Mouse (Mus musculus) T-helper 1 cell (primary cell): Measurements from ENCODE around the gene Kcnk6.

Experiments
- in situ Hi-C: fragments of 300-600 bp; cut with MboI, MseI; formaldehyde crosslinking; loops from one replicate; pipeline ENCODE4 v1.15.1; 2025; ENCODE audit warnings: high pct_unique_total_duplicates

Kcnk6 gene

DNA sequence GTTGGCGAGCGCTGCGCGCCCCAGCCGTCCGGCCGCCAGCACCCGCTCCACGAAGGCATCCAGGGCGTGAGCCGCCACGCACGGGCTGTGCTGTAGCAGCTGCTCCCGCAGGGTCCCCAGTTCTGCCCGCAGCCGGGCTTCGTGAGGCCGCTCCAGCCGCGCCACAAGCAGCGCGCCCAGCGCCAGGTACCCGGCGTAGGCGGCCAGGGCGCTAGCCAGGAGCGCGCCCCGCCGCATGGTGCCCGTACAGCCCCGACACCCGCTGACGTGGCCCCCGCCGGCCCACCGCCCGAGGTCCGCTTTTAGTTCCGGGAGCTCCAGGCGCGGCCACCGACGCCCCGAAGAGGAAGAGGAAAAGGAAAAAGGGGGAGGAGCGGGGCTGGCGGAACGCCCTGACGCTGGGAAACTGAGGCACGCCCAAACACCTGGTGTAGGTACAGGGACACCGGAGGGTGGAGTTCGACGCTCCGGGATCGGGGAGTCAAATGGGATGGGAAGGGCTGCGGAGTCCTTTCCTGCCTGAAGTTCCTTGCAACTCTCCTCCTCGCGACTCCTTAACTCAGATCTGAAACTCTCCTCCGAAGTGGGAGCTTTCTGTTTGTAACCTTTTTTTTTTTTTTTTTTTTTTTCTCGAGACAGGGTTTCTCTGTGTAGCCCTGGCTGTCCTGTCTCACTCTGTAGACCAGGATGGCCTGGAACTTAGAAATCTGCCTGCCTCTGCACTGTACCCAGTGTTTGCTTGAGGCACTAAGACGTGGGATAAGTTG lies at the start of gene Kcnk6:
Gene Kcnk6, minus strand, starts transcription at position 269 of the 767 bp plus-strand sequence.
- in situ Hi-C loops = no loop called here

DNA sequence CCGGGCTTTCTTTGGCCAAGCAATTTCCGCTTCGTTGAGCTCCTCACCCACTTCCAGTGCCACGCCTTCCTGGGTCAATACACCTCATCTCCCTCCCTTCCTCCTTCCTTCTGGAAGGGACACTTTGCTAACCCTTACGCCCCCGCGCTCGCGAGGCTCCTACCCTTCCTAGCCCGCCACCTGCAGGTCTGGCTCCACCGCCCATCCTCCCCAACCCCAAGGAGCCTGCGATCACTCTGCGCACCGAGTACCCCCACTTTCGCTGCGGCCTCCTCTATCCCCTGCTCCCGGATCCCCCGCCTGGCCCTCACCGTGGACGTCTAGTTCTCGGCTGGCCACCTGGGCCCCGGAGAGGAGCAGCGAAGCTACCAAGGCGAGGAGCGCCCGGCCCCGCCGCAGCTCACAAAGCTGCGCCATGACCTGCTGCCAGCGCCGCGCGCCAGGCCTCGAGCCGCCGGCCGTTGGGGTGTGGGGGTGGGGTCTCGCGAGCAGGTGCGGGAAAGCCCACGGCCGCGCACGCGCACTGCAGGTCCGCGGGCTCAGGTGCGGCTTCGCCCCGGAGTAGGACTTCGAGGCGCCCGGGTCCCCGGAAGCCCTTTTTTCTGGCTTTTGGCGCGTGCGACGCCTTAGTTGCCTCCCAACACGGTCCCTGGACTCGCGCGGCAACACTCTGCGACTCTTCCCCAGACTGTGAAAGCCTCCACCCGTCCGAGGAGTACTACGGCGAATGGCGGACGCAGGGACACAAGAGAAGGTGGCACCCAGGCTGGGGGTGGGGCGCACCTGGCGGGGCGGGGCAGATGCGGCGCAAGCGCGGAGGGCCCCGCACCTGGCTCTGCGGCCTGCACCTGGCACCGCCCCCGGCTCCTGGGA lies 49.1 kb upstream of the Kcnk6 start, which contains the start of gene Spint2:
Gene Spint2, minus strand, starts transcription at position 712 of the 873 bp plus-strand sequence.
- in situ Hi-C loops = loop anchor here (10.0 kb wide), 1 partner anchor 237 kb away; no protein-coding TSS in a partner anchor

DNA sequence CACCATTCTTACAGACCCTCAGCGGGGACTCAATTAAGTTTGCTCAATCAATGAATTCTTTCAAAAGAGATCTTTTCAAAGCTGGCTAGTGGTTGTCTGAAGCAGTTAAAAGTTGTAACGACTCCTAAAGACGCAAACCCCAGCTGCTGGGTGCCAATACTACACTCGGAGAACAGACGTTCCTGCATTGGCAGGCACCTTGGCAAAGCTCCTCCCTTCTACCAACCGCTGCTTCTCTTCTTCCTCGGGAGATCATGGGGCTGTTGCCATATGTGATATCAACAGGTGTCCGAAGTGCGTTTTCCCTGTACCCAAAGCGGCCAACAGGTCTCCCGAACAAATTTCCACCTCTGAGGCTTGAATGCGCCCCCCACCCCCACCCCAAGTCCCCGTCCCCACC lies 48.5 kb upstream of the Kcnk6 start:
- in situ Hi-C loops = loop anchor here (10.0 kb wide), 1 partner anchor 236 kb away; no protein-coding TSS in a partner anchor

DNA sequence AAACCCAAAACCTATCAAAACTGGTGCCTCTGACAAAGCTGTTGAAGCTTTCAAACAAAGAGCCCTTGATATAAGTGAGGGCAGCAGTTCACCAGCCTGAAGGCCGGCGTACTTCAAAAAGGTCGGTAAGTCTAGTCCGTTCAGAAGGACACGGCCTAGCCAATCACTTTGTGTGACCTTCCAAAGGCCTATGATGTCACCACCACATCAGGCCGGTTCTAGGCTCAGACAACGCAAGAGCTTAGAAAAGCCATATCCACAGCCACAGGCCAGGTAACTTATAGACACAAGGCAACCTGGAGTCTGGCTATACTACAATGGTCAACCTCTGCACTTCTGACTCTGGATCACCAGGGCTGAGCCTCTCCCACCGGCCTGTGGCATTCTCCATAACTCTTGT lies 47.6 kb upstream of the Kcnk6 start:
- in situ Hi-C loops = loop anchor here (10.0 kb wide), 1 partner anchor 235 kb away; no protein-coding TSS in a partner anchor

DNA sequence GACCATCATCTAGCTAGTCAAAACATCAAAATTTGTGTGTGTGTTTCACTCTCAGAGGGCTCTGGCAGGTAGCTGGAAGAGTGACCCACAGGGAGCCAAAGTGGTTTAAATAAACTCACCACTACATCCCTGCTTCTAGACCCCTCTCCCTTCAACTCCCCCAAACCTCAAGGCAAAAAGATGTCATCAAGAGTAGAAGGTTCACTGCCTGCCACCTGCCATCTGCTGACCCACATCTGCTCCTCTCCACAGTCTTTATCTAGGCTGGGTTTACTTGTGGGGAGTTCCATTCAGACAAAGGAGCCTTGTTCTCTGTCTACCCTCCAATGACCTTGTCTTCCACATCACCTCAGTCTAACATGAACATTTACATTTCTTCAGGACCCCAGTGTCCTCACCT lies 46.9 kb upstream of the Kcnk6 start:
- in situ Hi-C loops = no loop called here

DNA sequence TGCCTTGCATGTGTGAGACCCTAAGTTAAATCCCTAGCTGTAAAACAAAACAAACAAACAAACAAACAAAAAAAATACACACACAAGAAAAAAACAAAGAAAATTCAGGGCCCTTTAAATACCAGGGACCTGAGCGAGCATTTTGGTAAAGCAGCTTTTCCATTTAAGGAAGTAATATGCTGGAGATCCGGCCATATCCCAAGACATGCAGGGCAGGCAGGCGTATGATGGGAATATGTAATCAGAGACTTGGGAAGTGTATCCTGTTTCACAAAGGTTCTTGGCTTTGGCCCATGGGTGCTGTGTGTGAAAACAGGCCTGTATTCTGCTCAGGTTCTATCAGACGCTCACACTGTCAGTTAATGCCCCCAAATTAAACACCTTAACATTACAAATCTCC lies 45.2 kb upstream of the Kcnk6 start:
- in situ Hi-C loops = no loop called here

DNA sequence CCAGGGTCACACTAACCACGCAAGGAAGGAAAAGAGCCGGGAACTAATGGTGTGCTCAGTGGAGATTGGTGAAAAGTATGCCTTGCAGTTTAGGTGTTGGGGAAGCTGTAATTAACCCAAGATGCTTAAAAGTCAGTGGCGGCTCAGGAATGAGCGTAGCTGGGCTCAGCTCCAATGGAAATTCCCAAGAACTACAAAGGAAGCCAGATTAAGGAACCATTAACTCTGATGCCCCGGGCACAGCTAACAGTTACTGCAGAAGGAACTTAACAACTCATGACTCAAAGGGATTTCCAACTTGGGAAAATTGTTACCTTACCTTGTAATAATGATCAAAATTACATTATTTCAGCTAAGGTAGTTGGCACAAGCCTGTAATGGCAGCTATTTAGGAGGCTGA lies 44.4 kb upstream of the Kcnk6 start:
- in situ Hi-C loops = no loop called here

DNA sequence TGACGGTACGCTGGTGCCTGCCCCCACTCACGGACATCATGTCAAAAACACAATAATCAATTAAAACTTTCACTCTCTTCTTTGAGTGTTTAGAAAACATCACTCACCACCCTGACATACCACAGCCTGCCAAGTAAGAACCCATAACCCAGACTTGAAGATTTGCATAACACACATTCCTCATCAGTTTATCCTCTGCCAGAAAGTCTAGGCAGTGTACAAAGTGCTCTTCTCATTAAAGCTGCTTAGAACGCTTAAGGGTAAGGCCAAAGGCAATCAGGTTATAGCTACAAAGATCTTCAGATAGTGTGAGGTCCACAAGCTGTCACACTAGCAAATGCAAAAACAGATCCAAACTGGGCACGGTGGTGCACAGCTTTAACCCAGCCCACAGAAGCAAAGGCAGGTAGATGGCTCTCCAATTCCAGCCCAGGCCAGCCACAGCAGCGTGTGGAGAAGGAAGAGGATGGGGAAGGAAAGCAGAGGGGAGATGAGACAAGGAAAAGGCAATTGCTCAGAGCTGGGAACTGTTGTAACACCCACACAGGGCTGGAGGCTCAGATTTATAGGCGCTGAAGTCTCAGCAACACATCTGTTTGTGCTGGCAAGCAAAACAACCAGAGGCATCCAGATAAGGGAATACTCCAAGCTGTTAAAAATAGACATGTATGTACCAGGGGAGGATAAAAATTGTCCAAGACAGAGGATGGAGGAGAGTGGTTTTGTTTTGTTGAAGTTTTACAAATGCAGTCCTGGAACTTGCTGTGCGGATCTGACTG lies 39.6 kb upstream of the Kcnk6 start:
- in situ Hi-C loops = no loop called here

DNA sequence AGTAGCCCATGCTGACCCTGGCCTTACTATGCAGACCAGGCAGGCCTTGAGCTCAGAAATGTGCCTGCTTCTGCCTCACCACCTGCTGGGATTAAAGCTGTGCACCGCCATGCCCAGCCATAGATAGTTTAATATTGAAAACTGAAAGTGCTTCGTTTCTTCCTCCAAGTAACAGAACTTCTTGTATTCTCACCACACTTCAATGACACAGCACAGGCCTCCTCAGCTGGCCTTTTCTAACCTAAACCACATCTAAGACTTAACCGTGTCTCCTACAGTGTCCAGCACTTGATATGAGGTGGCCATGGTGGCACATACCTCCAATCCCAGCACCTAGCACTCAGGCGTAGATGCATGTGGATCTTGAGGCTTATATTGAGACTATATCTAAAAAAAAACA lies 38.1 kb upstream of the Kcnk6 start:
- in situ Hi-C loops = no loop called here

DNA sequence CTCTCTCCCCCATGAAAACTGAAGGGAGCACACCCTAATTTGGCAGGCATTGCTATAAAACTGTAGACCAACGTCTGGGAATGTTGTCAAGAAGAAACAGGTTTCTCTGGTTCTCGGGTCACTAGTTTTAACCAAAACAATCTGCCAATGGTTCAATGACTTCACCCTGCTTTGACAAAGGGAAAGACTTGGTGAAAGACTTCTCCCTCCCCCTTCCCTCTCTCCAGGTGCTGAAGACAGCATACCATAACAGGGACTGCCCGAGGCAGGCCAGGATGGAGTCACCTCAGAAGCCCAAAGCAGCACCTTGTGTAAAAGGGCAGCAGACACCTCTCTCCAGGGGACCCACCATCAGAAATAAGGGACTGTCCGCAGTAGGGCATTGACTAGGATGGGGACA lies 34.6 kb upstream of the Kcnk6 start:
- in situ Hi-C loops = no loop called here

DNA sequence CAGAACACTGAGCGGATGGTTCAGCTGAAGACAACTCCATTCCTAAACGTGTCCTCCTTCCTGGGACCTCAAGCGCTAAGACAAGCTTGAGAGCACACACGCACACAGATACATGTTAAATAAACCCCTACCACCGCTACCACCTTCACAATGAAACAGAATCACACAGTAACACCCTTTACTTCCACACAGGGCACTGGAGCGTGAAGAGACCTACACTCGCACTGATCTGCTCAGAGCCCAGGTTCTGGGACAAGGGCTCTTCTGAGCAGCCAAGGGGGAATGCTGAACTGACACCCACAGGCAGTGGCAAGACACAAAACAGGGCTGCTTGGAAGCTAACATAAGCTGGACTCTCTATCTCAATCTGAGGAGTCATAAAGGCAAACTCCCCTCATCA lies 33.3 kb upstream of the Kcnk6 start:
- in situ Hi-C loops = no loop called here

DNA sequence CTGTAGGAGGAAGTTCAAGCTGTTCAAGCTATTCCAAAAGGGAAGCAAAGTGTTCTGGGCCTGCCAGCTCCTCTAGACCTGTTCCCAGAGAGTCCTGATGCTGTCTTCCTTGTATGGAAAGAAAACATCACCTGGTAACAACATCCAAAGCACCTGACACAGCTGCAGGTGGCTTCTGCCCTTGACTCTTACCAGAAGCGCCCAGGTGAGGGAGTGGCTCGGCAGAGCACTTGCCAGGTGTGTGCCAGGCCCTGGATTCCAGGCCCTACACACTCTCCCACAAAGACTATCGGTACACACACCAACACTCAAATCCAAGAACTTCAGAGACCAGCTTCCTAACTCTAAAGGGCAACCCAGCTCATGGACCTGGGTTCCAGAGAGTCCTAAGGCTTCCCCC lies 31.5 kb upstream of the Kcnk6 start:
- in situ Hi-C loops = no loop called here

DNA sequence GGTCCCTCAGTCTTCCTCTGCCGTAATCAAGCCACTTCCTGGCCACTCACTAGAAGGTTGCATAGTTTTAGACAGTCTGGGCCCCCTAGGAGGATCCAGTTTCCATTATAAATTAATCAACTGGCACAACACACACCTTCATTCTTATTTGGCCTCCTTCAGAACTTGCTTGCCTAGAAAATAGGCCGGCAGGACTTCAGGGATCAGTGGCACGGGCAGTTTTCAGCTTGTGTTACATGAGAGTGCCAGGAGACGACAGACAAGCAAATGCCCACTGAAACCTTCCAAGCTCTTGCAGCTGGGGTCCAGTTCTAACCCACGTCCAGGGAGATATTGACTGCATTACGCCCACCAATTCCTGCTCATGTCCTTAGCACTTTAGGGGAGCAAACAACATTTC lies 29.8 kb upstream of the Kcnk6 start:
- in situ Hi-C loops = no loop called here

DNA sequence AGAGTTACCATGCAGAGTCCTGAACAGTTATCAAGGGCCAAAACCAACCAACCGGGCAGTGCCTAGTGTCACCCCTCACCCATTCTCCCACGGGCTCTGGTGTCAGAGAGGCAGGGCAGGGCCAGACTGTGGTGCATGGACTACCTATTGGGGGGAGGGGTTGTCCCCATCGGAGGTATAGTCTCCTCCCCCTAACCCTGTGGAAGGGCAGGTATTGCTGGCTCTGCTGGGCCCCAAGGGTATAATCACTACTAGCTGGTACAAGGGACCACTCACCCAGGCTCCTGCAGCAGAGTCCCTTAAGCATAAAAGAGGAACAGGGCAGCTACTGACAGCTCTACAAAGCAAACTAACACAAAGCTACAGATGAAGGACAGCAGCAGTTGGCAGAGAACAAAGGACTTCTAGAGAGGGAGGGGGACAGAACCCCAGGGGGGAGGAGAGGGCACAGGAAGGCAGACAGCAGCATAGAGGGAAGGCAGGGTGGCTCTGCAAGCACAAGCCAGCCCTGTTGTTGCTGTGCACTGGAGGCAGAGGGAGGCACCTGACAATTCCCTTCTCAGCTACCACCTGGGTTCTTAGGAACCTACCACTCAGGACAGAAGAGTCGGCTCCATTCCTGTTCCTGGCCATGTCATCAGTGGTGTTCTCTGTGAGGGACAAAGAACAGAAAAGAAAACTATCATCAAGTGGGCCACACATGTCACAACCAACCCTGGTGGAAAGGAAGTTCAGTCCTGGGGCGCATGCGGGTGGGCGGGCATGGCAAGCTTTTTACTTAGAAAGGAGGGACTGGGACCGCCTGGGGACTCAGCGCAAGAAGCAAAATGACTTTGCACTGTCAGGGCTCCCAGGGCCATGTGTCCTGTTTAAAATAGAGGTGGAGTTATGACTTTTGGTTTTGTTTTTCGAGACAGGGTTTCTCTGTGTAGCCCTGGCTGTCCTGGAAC lies 27.7 kb upstream of the Kcnk6 start:
- in situ Hi-C loops = no loop called here

DNA sequence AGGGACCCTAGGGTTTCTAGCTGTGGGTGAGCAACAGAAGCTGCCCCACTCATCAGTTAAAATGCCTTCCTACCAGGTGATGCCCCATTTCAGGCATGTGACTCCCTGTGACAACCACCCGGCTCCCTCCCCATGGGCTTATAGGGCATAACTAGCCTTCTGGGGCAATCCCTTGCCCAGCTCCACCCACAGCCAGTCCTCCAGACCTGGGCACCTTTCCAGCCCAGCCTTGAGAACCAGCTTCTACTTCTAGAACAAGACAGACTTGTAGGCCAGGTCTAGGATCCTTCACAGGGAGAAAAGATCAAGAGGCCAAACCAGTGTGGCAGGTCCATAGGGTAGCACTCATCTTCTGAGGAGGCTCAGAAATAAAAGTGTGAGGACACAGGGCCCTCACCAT lies 25.1 kb upstream of the Kcnk6 start:
- in situ Hi-C loops = no loop called here

DNA sequence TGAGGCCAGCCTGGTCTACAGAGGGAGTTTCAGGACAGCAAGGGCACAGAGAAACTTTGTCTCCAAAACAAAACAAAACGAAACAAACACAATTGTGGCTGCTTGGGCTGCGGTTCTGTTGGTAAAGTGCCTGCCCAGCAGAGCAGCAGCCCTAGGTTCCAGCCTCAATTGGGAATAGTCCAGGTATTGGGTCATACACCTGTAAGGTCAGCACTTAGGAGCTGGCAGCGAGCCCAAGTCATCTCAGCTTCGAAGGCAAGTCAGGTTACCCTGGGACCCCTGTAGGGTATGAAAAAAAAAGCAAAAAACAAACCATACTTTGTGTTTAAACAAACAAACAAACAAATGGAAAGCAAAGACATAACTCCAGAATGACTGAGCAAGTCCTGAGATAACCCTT lies 23.6 kb upstream of the Kcnk6 start:
- in situ Hi-C loops = no loop called here

DNA sequence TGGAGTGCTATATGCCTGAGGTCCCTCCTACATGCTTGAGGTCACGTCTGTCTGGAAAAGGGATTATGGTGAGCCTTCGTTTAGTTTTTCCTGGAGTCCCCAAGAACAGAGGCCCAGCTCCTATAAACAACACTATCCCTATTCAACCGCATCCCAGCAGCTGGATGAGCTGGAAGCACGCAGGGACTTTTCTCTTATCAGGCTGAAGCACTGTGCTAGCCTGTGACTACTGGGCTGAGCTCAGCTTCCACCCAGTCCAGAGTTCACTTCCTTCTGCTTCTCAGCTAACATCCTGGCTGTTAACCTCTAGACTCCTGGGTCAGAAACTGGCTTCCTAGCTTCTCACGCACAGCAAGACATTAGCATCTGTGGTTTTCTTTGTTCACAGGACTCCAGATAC lies 21.5 kb upstream of the Kcnk6 start:
- in situ Hi-C loops = no loop called here

DNA sequence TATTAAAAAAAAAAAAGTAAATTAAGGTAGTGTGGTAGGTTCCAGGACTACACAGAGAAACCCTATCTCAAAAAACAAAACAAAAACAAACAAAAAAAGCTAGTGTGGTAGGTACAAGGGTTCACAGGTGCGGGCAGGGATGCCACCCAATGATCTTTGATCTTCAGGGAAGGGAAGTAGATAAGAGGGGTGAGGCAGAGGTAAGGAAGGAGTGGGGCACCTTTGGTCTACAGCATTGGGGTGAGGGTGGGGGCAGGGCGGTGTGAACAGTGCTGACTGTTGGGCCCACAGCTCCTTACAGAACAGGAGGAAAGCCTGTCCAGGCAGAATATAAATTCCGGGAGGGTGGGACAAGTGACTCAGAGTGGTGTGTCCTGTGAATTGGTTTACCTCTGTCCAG lies 18.9 kb upstream of the Kcnk6 start:
- in situ Hi-C loops = no loop called here

DNA sequence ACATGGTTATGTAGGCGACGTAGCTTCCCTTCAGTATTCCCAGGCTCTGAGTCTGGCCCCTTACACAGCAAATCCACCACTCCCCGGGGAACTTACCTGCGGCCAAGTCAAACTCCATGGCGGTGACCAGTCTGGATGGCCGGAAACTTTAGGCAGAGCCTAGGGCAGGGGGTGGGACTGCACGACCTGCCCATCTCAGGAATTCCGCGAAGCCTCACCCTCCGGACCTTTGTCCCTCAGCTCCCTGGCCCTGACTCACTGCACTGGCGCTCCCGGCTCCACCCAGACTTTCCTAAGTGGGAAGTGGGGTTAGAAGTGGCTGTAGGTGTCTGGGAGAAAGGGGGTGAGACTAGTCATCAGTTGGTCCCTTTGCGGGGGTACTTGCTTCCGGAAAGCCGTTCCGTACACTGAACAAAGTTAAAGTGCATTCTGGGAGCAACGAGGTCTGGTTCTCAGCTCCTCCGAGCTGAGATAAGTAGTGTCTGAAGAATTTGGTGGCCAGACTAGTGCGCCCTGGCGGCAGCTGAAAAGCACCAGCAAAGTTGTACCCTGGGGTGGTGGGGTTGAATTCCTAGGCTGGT lies 16.0 kb upstream of the Kcnk6 start, which contains the start of gene 2200002D01Rik:
Gene 2200002D01Rik, minus strand, starts transcription at position 206 of the 581 bp plus-strand sequence.
- in situ Hi-C loops = no loop called here

DNA sequence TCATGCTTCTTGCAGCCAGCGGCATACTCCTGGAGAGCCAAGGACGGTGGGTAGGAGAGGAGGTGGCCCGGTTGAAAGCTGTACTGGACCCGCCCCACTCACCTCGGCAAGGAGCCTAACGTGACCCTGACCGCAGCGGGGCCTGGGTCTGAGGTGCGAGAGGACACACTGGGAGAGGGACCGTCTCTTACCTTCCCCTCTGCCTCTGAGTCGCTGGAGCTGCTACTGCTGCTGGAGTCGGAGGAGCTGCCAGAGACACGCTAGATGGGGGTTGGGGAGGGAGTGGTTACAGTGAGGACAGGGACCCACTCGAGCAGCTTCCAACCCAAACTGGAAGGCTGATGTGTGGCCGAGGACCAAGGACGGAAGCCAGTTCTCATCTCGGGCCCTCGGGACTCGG lies 15.4 kb upstream of the Kcnk6 start:
- in situ Hi-C loops = no loop called here
